Mouse (Mus musculus): ENCODE results near the gene 4930524B15Rik.
A peak's percentile ranks its signal among the peaks of the same experiment; 100 is the strongest.
"Not testable (repeated sequence)": the region's sequence is repeated elsewhere in the genome, so short reads cannot be mapped to it uniquely, and the experiment has no call there.

The 4930524B15Rik gene

GRCm38 (mm10) chr11:31965256-31966134 lies at the start of gene 4930524B15Rik:
TSS of gene 4930524B15Rik (plus strand) at chr11:31965592.
- no peak for DNase-seq (ENCODE audit: low spot score in 2 of 2)

- no peak for DNase-seq (ENCODE audit: low spot score in 2 of 2)
Observed at GRCm38 (mm10) chr11:31917769-31918168, 47.6 kb upstream of the 4930524B15Rik start.

GRCm38 (mm10) chr11:31930051-31930450 lies 35.3 kb upstream of the 4930524B15Rik start:
- no peak for DNase-seq (ENCODE audit: low spot score in 2 of 2)

- no peak for DNase-seq (ENCODE audit: low spot score in 2 of 2)
Observed at GRCm38 (mm10) chr11:31935652-31936051, 29.7 kb upstream of the 4930524B15Rik start.

- peak in 1 of 2 experiments; percentile 40 for DNase-seq (ENCODE audit: low spot score in 2 of 2)
Observed at GRCm38 (mm10) chr11:31936910-31937525, 28.4 kb upstream of the 4930524B15Rik start.

- peak; percentile 79 for DNase-seq (ENCODE audit: low spot score in 2 of 2)
Observed at GRCm38 (mm10) chr11:31940898-31941639, 24.3 kb upstream of the 4930524B15Rik start.

GRCm38 (mm10) chr11:31941640-31942638 lies 23.5 kb upstream of the 4930524B15Rik start:
- DNase-seq (ENCODE audit: low spot score in 2 of 2) = no peak

- no peak for DNase-seq (ENCODE audit: low spot score in 2 of 2)
Observed at GRCm38 (mm10) chr11:31945471-31945870, 19.9 kb upstream of the 4930524B15Rik start.

GRCm38 (mm10) chr11:31948462-31949330 lies 16.7 kb upstream of the 4930524B15Rik start:
- peak; percentile 51 to 61 for DNase-seq (ENCODE audit: low spot score in 2 of 2)

GRCm38 (mm10) chr11:31949331-31949785 lies 16.0 kb upstream of the 4930524B15Rik start:
- peak; percentile 85 to 92 for DNase-seq (ENCODE audit: low spot score in 2 of 2)

- DNase-seq (ENCODE audit: low spot score in 2 of 2) = no peak
Observed at GRCm38 (mm10) chr11:31960071-31960470, 5.3 kb upstream of the 4930524B15Rik start.

- DNase-seq (ENCODE audit: low spot score in 2 of 2) = no peak
Observed at GRCm38 (mm10) chr11:31963993-31964392, 1.4 kb upstream of the 4930524B15Rik start.

GRCm38 (mm10) chr11:31974132-31974531 lies 8.7 kb downstream of the 4930524B15Rik start:
- no peak for DNase-seq (ENCODE audit: low spot score in 2 of 2)

GRCm38 (mm10) chr11:31974826-31975225 lies 9.4 kb downstream of the 4930524B15Rik start:
- no peak for DNase-seq (ENCODE audit: low spot score in 2 of 2)

- no peak for DNase-seq (ENCODE audit: low spot score in 2 of 2)
Observed at GRCm38 (mm10) chr11:31975678-31976077, 10.3 kb downstream of the 4930524B15Rik start.

GRCm38 (mm10) chr11:31976137-31976536 lies 10.7 kb downstream of the 4930524B15Rik start:
- no peak for DNase-seq (ENCODE audit: low spot score in 2 of 2)

GRCm38 (mm10) chr11:31980089-31980488 lies 14.7 kb downstream of the 4930524B15Rik start:
- not testable (repeated sequence) for DNase-seq (ENCODE audit: low spot score in 2 of 2)

GRCm38 (mm10) chr11:31981830-31982229 lies 16.4 kb downstream of the 4930524B15Rik start:
- no peak for DNase-seq (ENCODE audit: low spot score in 2 of 2)

GRCm38 (mm10) chr11:31982247-31982943 lies 17.0 kb downstream of the 4930524B15Rik start:
- DNase-seq (ENCODE audit: low spot score in 2 of 2) = not testable (repeated sequence)
